Mouse (Mus musculus): Measurements from ENCODE around the gene Brinp3.
A peak's percentile ranks its signal among the peaks of the same experiment; 100 is the strongest.
"Not testable (repeated sequence)": the region's sequence is repeated elsewhere in the genome, so short reads cannot be mapped to it uniquely, and the experiment has no call there.

Brinp3 gene

DNA sequence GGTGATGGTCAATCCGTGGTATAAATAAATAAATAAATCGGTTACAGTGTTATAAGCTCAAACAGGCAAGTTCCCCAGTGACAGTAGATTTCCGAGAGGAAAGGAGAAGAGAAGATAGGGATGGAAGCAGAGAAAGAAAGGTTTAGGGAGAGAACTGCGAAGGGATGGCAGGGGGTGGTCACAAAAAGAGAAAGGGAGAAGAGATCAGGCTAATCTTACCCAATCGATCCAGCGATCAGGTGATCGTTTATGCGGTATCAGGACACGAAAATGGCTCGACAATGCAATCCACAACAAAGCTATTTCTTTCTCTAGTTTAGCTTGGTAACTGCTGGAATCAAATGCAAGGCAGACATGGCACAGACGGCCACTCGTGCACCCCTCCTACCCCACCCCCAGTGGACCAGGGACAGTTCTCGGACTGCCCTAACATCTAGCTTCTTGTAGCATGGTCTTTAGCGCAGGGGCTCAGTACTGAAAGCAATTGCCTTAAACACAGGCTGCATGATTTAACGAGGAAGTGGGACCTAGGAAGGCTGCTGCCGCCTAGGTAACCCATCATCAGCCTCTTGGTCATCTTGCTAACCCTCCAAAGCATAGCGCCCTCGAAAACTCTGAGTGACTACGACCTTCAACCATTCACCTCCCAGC, at the start of gene Brinp3:
TSS of gene Brinp3 (plus strand) at position 80 of the 651 bp plus-strand sequence.
- DNase-seq (ENCODE audit: low read depth) = no peak

DNA sequence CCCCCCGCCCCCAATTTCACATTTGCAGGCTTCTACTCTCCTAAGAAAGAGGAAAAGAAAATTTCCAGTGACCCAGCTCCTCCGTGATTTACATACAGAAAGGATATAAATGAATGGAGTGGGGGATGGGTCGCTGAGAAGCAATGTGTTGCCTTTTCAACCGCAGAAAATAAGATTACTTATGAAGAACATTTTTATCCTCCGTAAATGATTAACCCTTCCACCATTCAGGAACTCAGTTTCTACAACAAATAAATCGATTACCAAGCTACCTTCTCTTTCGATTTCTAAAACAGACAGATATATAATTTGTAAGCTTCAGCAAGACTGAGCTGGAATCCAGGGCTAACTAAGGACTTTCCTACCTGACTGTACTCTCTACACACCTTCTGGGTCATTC, 339 bp upstream of the Brinp3 start:
- DNase-seq (ENCODE audit: low read depth) = no peak

DNA sequence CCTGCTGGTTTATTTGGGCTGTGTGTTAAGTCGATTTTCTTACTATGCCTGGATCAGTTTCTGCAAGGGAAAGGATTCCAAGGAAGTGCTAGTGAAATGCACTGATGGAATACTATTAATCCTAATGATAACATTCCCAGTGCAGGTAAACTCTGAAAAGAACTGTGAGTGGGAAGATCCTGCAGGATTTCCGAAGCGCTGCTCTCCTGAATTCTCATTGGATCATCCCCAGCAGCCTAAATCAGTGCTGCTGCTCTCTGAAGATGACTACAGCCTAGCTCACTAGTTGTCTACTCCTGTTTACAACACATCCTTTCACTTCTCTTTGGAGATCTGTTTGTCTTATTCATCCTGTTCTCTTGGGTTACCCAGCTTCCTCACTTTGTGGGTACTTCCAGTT, 826 bp downstream of the Brinp3 start:
- DNase-seq (ENCODE audit: low read depth) = no peak

DNA sequence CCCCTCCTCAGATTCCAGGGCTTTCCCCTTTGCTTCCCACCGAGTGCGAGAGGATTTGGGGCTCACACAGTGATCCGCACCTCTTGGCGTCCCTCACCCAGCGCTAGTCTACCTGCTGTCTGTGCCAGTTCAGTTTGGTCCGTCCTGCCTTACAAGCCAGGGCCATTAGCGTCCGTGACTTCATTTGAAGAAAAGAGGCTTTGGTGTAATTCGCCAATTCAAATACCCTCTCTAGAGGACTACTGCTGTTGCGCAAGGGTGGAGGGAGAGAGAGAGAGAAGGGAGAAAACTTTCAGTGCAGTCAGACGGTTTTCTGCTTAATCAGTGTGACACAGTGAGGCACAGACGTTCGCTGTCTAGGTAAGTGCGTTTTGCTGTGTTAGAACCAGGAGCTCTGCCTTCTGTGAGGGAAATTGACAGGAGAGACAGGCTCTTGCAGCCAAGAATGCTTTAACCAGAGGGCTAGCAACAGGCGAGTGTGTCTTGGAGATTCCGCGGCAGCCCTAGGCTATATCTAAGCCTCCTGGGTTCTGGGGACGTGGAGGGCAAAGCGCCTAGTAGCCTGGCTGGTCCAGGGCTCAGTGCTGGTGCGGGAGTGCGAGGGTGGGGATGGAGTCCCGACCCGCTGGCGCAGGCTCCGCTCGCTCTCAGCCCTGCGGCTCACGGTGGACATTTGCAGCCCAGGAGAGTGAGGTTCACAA, 3.0 kb downstream of the Brinp3 start:
- DNase-seq (ENCODE audit: low read depth) = peak; percentile 5

DNA sequence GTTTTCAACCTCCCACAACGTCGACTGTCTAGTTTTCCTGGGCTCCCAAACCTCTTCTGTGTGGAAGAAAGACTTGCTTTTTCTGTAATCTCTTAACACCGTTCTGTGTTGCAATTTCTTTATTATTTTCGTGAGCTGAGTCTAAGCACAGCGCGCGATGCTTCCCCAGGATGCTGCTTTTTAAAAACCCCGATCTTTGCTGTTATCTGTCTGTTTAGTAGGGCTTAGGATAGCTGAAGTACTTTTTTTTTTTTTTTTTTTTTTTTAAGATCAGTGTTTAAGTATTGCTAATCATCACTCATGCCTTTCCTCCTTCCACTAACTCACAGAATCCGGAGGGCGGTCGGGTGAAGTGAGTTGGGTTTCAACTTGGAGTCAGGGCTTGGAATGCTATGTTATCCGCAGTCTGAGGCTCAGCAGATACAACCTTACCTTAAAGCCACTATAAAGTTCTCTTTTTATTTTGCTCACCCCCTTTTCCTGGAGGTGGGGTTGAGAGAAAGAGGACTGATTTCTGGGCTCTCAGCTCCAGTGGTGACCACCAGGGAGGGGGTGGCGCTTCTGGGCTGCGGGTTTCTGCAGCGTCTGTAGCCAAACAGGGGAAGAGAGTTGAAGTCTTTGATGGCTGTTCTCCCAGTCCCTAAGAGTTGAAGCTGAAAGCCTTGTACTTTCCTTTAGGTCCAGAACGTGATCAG, 3.7 kb downstream of the Brinp3 start:
- DNase-seq (ENCODE audit: low read depth) = peak; percentile 8

DNA sequence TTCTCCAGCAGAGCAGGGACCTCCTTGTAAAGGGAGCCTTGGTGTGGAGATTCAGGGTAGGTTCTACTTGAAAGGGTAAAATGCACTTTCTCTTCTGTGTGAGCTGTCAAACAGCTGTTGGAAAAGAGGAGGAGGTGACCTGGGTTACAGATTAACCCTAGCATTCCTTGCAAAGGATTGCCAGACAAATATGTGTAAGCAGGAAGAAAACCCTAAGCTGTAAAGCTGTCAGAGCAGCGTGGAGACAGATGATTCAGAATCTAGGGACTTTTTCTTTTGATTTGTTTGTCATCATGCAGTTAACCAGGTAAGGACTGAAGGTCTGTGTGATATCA, 4.2 kb downstream of the Brinp3 start:
- no peak for DNase-seq (ENCODE audit: low read depth)

DNA sequence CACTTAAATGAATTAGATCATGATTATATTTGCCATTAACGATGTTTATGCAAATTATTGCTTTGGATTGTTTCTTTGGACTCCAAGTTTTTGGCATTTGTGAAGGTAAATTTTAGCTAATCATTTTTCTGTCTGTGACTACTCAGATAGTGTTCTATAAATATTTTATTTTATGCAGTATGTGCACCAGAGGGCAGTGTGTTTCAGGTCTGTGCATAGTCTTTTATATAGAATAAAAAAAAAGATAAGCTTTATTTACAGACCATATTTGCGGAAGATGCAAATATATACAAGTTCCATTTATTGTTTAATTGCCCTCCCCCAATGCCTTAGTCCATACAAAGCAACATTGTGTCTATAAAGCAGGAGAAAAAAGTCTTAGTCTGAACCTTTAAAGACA, 20.8 kb downstream of the Brinp3 start:
- DNase-seq (ENCODE audit: low read depth) = no peak

DNA sequence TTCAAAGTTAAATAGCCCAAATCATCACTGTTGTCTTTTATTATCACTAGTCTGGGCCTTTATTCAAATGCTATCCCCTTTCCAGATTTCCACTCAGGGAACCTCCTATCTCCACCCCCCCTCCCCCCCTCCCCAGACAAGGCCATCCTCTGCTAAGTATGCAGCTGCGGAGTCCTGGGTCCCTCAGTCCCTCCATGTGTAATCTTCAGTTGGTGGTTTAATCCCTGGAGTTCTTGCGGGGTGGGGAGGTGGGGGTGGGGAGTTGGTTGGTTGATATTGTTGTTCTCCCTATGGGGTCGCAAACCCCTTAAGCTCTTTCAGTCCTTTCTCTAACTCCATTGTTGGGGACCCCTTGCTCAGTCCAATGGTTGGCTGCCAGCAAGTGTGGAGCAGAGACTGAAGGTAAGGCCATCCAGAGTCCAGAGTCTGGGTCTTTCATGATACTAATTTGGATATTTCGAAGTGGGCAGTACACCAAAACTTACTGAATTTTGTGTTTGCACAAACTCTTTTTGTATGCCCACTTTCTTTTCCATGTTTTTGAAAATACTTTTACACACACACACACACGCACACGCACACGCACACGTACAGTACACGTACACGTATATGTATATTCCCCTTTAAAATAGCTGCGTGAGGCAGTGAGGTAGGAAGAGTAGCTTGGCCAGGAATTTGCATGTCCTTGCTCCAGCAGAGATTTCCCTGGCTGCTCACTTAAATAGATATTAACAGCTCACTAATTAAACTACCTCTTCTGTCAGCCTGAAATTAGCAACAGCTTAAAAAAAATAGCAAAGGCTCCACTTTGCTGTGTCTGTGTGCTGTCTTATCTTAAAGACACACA, 29.4 kb downstream of the Brinp3 start:
- no peak for DNase-seq (ENCODE audit: low read depth)

DNA sequence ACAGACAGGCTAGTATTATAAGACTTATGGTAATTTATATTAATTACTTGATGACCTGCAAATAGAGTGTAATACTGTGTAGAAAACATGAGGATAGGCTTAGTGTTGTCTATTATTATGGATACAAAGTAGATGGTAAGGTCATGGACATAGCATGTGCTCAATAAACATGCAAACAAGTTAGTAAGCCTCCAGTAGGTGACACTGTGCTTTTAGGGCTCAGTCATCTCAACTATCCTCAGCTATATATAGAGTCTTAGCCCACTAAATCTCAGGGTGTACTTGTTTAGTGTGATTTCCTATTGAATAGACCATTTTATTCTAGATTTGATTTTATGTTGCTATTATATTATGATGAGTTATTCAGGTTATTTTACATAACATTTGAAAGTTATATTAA, 34.0 kb downstream of the Brinp3 start:
- DNase-seq (ENCODE audit: low read depth) = no peak

DNA sequence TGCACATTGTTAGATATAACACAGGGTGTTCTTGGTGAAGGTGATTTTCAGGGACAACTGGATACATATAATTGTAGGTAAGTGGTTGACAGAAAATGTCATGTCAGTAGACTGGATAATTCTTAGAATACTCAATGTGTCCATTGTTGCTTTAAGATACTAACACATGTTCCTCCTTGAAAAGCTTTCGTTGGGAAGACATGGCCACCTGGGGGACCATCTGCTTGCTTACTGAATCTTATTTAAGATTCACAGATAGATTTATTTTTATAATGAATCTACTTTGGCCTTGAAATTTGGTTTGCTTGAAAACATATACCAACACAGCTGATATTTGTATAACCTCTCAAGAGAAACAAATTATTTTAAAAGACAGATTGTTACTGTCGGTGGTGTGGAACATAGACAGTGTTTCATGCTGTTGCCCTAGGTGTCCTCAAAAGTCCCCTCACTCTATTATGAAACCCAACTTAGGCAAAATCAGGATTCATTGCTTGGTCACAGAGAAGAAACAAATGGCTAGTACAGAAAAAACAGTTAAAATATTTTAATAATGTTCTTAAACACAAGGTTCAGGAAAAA, 52.4 kb downstream of the Brinp3 start:
- DNase-seq (ENCODE audit: low read depth) = no peak

DNA sequence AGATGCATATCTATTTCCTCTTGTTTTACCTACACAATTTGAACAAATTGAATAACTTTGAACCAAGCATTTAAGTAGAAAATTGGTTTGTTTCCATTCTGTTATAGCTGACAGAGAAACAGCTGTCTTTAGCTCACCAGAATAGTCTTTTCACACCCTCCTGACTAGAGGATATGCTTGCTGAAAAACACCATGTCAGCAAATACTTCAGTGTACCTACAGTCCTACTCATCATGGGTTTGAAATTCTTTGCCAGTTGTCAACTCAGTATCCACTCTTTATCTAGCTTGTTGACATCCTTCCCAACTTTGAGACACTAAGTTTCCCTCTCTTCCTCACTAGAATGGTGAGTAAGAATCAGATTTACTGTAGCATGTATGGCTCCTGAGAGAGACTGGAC, 62.4 kb downstream of the Brinp3 start:
- no peak for DNase-seq (ENCODE audit: low read depth)

DNA sequence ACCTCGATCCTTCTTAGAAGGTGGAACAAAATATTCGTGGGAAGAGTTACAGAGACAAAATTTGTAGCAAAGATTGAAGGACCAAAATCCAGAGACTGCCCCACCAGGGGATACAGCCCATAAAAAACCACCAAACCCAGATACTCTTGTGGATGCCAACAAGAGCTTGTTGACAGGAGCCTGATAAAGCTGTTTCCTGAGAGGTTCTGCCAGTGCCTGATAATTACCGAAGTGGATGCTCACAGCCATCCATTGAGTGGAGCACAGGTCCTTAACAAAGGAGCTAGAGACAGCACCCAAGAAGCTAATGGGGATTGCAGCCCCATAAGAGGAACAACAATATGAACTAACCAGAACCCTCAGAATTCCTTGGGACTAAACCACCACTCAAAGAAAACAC, 67.6 kb downstream of the Brinp3 start:
- no peak for DNase-seq (ENCODE audit: low read depth)

DNA sequence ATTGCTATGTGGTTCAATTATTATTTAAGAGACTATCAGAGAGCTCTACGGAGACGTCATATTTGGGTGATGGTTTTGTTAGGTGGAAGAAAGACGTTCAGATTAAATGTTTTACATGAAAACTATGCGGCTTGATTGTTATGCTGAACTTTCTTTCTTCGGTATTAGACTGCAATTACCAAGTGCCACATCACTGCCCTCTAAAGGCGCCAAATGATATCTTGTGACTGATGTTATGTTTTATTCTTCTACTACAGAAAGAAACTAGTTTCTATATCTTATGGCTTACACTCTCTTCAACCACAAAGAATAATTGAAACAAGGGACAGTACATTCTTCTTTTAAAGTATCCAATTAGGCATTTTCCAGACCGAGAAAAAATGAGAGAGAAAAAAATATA, 89.6 kb downstream of the Brinp3 start:
- no peak for DNase-seq (ENCODE audit: low read depth)

DNA sequence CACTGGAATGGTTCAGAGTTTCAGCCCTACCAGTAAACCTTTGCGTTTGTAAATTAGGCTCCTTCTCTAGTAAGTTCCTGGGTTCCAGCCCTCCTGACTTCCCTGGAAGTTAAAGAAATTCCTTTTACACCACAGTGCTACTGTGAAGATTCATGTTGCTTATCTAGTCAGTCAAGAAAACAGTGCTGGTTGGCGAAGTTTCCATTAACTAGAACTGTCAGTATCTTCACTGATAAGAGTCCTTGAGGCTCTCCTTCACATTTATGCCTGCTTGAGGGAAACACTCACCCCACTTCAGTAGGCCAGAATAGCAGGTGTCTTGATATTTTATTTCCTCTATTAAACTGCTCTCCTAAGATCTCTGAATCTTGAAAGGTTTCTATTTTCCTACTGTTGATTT, 138.3 kb downstream of the Brinp3 start:
- no peak for DNase-seq (ENCODE audit: low read depth)

DNA sequence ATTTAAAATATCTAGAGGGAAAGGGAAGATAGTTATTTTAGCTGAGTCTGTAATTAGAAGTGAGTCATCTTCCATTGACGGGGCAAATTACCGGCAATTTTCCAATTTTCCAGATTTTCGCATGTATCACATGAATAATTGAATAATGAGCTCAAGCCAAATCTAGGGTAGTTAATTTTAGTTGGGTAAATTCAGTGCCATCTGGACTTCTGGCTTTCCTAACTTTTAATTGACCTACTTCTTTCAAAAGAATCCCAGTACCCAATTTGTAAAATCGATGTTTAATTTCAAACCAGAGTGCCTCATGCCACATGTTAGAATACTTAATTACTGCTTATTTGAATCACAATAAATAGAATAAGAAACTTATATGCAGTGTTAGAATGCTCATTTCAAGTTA, 162.7 kb downstream of the Brinp3 start:
- DNase-seq (ENCODE audit: low read depth) = no peak

DNA sequence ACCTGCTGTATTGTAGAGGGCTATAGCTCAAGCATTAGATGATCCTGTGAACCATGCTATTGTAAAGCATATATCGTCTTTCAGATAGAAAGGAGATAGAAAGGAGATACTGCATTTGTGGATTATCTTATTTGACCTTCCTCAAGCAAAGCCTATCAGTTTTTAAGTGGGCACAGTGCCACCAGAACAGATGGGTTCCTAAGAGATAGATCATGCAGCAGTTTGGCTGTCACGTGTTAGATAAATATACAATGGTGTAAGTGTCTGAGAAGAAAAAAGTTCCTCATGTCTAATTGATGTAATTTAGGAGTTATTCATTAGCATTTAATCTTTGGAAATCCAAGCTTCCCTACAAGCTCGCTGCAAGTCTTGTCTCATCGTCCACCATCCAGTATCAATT, 206.2 kb downstream of the Brinp3 start:
- DNase-seq (ENCODE audit: low read depth) = no peak

DNA sequence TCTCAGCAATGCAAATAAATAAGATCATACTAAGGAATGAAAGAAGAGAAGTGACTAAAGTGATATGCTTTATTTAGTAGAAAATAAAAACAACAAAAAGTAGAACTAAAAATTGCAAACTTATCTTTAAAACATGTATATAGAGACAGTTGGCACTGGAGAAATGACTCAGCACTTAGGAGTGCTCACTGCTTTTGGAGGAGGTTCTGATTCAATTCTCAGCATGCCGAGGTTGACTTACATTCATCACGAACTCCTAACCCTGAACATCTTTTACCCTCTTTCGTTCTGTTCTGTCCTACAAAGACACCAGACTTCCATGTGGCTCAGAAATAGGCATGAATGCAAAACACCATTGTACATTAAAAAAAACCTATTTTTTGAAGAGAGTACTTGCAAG, 225.0 kb downstream of the Brinp3 start:
- no peak for DNase-seq (ENCODE audit: low read depth)

DNA sequence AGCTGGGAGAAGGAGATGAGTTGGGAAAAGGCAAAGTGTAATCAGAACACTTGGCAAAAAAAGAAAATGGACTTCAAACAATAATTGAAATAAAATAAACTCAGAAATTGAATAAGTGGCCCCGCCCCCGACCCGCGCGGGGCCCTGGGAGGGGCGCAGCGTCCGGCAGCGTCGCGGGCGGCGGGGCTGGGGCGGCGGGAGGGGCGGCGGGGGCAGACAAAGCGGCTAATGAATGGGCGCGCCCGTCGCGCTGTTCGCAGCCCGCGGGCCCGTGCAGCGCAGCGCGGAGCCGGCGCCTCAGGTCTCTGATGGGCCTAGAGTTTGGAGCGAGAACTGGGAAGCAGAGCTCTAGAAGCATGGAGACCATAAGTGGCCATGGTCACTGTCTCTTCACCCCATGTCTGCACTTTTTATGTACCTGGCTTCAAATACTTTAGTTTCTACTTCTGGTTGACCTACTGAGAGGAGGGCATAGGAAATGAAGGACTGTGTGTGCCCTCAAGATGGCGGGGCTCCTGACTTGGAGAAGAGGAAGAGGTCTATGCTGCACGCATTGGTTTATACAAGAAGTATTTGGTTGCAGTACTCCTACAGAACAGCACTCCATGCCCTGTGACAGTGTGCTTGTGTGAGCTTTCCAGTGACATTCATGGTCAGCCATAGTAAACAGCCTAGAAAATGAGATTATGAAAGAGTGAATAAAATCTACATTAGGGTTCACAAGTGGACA, 230.4 kb downstream of the Brinp3 start:
- not testable (repeated sequence) for DNase-seq (ENCODE audit: low read depth)

DNA sequence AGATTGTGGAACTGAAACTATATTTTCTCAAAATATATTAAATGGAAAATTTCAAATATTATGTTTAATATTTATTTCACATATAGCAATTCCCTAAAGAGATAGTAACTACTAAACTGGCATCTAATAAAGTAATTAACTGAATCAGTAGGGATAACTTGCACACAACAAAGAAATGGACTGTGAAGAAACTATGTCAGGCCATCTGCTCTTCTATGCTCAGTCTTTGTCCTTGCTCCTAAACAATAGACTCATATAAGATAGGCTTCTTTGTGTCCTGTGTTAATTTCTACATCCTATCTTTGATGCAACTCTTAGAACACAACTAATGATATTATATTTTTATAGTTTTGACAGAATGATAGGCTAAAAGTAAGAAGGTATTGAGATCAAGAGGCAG, 256.5 kb downstream of the Brinp3 start:
- DNase-seq (ENCODE audit: low read depth) = no peak

DNA sequence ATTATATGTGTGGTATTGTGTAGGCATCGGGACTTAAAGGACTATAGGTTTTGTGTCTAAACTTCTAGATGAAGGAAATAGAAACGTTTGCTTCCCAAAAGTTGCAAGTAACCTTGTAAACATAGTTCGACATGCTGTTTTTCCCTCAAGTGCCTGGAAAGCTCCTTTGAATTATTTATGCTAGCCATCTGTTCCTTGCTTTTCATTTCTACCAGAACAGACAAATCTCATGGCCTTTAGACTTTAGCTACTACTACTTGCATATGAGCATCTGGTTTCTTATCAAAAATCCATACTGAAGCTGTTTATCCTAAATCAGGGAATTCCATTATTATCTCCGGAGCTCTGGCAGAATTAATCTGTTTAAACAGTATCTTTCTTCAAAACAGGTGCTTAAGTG, 288.7 kb downstream of the Brinp3 start:
- no peak for DNase-seq (ENCODE audit: low read depth)

DNA sequence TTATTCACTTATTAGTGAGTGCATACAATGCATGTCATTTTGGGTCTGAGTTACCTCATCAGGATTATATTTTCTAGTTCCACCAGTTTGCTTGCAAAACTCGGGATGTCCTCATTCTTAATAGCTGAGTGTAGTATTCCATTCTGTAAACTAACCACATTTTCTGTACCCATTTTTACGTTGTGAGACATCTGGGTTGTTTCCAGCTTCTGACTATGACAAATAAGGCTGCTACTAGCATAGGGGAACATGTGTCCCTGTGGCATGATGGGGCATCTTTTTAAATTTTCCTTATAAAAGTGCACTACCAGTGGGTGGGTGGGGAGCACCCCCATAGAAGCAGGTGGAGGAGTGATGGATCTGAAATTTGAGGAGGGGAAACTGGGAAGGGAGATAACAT, 292.7 kb downstream of the Brinp3 start:
- no peak for DNase-seq (ENCODE audit: low read depth)

DNA sequence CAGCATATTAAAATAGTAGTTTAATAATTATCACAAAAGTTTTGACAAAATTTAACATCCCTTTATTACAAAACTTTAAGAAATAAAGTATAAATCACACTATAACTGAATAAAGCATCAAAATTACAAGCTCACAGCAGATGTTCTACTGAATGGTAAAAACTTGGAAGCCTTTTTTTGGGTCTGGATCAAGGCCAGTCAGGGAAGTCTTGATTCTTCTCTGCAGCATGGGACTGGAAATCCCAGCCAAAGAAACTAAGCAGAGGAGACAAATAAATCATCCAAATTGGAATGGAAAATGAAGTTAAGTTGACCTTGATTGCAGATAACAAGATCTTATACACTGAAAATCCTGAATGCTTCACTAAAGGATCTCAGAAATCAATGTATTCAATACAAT, 298.3 kb downstream of the Brinp3 start:
- DNase-seq (ENCODE audit: low read depth) = no peak
